ENCODE assay signal across 20 mouse cellular contexts in genomic region chr1:53291197-53291596, GRCm38 (mm10). TPM values are rescaled to one million over a fixed set of nuclear protein-coding genes. Genes with fewer than 3 reads are reported as not detected.
"Had no signal": no experiment of that assay in that cellular context is flagged by ENCODE, and none has a peak within 500 bp of the region (broad histone marks: within the 10 kb centered on the region; RNA-seq: fewer than 3 reads in every experiment).

No protein-coding gene starts in this region.

- H3K9me3 ChIP-seq: lung, embryonic 15.5 days; megakaryocyte, embryonic 14.5 days; midbrain, embryonic 13.5 days; midbrain, embryonic 15.5 days; neural tube, embryonic 12.5 days had no signal

- ATAC-seq: lung, postnatal 0 days; midbrain, embryonic 13.5 days; midbrain, embryonic 15.5 days had no signal

- H3K4me2 ChIP-seq: lung, embryonic 15.5 days; midbrain, embryonic 11.5 days; midbrain, embryonic 13.5 days; midbrain, embryonic 15.5 days; neural tube, embryonic 12.5 days had no signal

- H3K27ac ChIP-seq: lung, embryonic 15.5 days; macrophage; midbrain, embryonic 13.5 days; midbrain, embryonic 15.5 days; neural tube, embryonic 12.5 days had no signal

- H3K4me3 ChIP-seq: lung, embryonic 15.5 days; megakaryocyte, embryonic 14.5 days; midbrain, embryonic 13.5 days; midbrain, embryonic 15.5 days; neural tube, embryonic 12.5 days had no signal

- H3K4me1 ChIP-seq: midbrain, embryonic 13.5 days; neural tube, embryonic 12.5 days had no signal

- H3K36me3 ChIP-seq: lung, embryonic 15.5 days; midbrain, embryonic 13.5 days; midbrain, embryonic 15.5 days had no signal

- H3K27me3 ChIP-seq: lung, embryonic 15.5 days; megakaryocyte, embryonic 14.5 days; midbrain, embryonic 13.5 days; midbrain, embryonic 15.5 days; neural tube, embryonic 12.5 days had no signal

- DNase-seq: lung, adult 2 months; lung, postnatal 14 days; lung, postnatal 36 days; right cerebral cortex, postnatal 14 days; thymus, adult 18-20 months; thymus, postnatal 14 days; thymus, postnatal 36 days had no signal

- H3K9ac ChIP-seq: lung, embryonic 15.5 days; midbrain, embryonic 13.5 days; midbrain, embryonic 15.5 days; neural tube, embryonic 12.5 days had no signal

RNA-seq across cellular contexts. Expression of gene Gm28778, which starts 5.7 kb away (rescaled TPM):
- polyA plus RNA-seq: lung, embryonic 15.5 days; lung, postnatal 0 days; macrophage; midbrain, embryonic 11.5 days; midbrain, embryonic 13.5 days; midbrain, embryonic 15.5 days; midbrain, postnatal 0 days; neural tube, embryonic 12.5 days; neural tube, embryonic 14.5 days; stomach, embryonic 14.5 days; stomach, embryonic 16.5 days; thymus, postnatal 0 days had no signal
